Mouse (Mus musculus) cortical plate, adult 2 months (tissue): ENCODE data around the gene Cacna1s. TPM values are rescaled to one million over a fixed set of nuclear protein-coding genes. Genes with fewer than 3 reads are reported as not detected.

Experiments used
- H3K27ac ChIP-seq: fragments of 200-500 bp; 2 replicates; pipeline ENCODE4 v1.5.1; 2012; ENCODE audit warnings: low read length, control low read depth, inconsistent platforms; ENCODE audit not compliant: insufficient read depth
- H3K4me1 ChIP-seq: fragments of 200-500 bp; 2 replicates; pipeline ENCODE4 v1.6.1; 2011; ENCODE audit warnings: low read length; ENCODE audit not compliant: control insufficient read depth, insufficient read depth
- H3K4me3 ChIP-seq: fragments of 200-500 bp; 2 replicates; pipeline ENCODE4 v1.5.1; 2011; ENCODE audit warnings: mild to moderate bottlenecking, low read length, control low read depth; ENCODE audit not compliant: insufficient read depth
- CTCF ChIP-seq: fragments of 200-500 bp; IDR thresholded peaks from 2 replicates; pipeline ENCODE4 v1.5.1; 2011; ENCODE audit warnings: mild to moderate bottlenecking, control low read depth, low read length; ENCODE audit not compliant: insufficient read depth; ENCODE audit errors: extremely low read depth
- POLR2A ChIP-seq: fragments of 200-500 bp; IDR thresholded peaks from 2 replicates; pipeline ENCODE4 v1.6.1; 2011; ENCODE audit warnings: mild to moderate bottlenecking, low read length, control low read depth; ENCODE audit not compliant: insufficient read depth; ENCODE audit errors: extremely low read depth
- polyA plus RNA-seq: library from polyadenylated mRNA; depleted of rRNA; stranded (reverse); fragments of >200 nt; gene quantifications from 2 replicates; pipeline ENCODE4 v1.2.3, GENCODE M21; 2012

The Cacna1s gene
- polyA plus RNA-seq, 1 experiment, result 0.98 TPM

- no peak overlapping the region for H3K27ac ChIP-seq
- H3K4me3 ChIP-seq, result no peak overlapping the region
- TF ChIP-seq CTCF, result no peak
- TF ChIP-seq POLR2A, result no peak
- peaks cover 11% of the 10 kb centered on the region for H3K4me1 ChIP-seq
Measured at GRCm38 (mm10) chr1:136122030-136122429, 69.5 kb downstream of the Cacna1s start.

- peaks cover 11% of the 10 kb centered on the region for H3K4me1 ChIP-seq
- no peak for TF ChIP-seq POLR2A
- TF ChIP-seq CTCF, result no peak
- no peak overlapping the region for H3K4me3 ChIP-seq
Measured at GRCm38 (mm10) chr1:136126159-136126765, 73.7 kb downstream of the Cacna1s start.

GRCm38 (mm10) chr1:136126895-136127294, 74.3 kb downstream of the Cacna1s start:
- Histone ChIP-seq H3K4me3 (no peak overlapping the region), H3K27ac (peak overlapping the region; percentile 25; the same call in 1 of the 2 replicates), H3K4me1 (peaks cover 11% of the 10 kb centered on the region)
- no peak for TF ChIP-seq CTCF
- no peak for TF ChIP-seq POLR2A

More at GRCm38 (mm10) chr1:136126159-136126765, 73.7 kb downstream of the Cacna1s start:
- H3K27ac ChIP-seq, result no peak overlapping the region

DNA sequence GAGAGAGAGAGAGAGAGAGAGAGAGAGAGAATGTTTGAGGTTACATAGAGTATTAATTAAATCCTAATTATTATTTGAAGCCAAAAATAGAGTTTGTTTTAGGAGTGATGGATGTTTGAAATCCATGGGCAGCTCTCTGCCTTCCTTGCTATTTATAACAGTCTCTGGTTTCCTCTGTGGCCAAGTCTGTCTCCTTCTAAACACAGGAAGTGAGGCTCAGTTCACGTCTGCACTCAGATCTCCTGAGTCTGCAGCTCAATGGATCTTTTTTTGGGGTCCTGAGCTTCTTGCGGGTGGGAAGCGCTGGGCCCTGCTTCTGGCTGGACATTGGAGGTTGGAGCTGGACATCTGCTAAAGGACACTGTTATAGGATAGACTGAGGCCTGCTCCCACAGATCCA, 75.3 kb downstream of the Cacna1s start:
- Histone ChIP-seq H3K27ac (peak overlapping the region; percentile 50), H3K4me3 (no peak overlapping the region), H3K4me1 (peaks cover 11% of the 10 kb centered on the region)
- no peak for TF ChIP-seq CTCF
- TF ChIP-seq POLR2A, result no peak

DNA sequence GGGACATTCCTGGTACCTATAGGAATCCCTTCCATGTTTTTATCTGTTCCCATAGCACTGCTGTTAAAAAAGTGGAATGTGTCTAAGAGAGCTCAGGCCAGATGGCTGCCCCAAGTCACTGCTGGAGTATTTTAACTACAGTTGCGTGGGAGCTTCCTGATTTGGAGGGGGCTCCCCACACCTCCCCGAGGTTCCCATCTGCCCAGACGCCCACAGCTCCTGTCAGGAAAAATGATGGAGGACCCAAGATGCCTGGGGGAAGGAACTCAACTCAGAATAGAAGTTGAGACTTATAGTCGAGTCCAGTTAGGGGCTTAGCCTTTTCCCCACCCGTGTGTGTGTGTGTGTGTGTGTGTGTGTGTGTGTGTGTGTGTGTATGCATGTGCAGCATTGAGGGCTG, 75.9 kb downstream of the Cacna1s start:
- peaks cover 11% of the 10 kb centered on the region for H3K4me1 ChIP-seq
- TF ChIP-seq POLR2A (no peak), CTCF (no peak)
- no peak overlapping the region for H3K4me3 ChIP-seq
- H3K27ac ChIP-seq, result peak overlapping the region; percentile 50

GRCm38 (mm10) chr1:136128944-136129589, 76.5 kb downstream of the Cacna1s start:
- no peak overlapping the region for H3K27ac ChIP-seq
- H3K4me1 ChIP-seq, result peaks cover 11% of the 10 kb centered on the region
- TF ChIP-seq CTCF (no peak), POLR2A (no peak)
- no peak overlapping the region for H3K4me3 ChIP-seq

DNA sequence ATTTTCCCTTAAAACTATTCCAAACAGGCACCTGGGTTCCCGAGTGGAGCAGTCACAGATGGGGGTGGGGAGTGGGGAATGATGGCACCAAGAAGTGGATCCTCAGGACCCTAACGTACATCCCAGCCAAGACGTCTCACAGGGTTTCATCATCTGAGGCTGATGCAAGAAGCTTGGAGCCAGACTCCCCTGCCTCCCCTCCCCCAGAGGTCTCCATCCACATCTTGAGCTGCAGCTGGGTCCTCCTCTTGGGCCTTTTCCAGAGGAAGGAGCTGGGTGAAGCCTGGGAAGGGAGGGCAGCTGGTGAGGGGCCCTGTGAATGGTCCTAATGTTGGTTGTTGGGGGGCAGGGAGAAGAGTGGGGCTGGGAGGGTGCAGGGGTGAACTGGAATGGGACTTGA, 77.6 kb downstream of the Cacna1s start:
- TF ChIP-seq POLR2A (no peak), CTCF (no peak)
- H3K27ac ChIP-seq, result 0 out of 2 replicates have a peak overlapping the region, but pooled peaks have one; percentile 29
- peaks cover 11% of the 10 kb centered on the region for H3K4me1 ChIP-seq
- peak overlapping the region; percentile 58; the same call in 1 of the 2 replicates for H3K4me3 ChIP-seq

DNA sequence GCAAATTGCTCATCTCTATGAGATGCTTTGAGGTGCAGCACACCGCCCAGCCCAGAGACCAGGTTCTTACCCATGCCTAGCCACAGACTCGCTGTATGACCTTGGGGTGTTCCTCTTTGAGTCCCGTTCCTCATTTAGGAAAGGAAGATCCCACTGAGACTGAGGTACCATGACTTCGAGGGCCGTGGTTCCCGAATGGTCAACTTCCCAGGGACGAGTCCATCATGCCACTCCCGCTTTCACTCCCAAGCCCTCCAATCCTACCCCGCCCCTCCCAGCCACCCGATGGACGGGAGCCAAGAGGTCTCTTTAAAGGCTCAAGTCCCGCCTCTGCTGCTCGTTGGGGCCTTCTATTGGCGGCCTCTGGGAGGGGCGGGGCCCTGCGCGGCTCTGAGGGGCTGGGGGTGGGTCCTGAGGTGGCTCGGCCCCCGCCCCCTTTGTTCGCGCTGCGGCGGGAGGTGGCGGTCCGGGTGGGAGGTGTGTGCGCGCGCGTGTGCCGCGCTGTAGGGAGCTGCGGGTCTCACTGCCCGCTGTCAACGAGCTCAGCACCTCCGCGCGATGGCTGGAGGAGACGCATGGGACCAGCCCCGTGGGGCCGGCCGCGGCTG, 78.5 kb downstream of the Cacna1s start, which contains the start of gene Kif21b:
Gene Kif21b (plus strand): TSS at position 439 of the 608 bp plus-strand sequence.
- Histone ChIP-seq H3K4me3 (peak within 1 kb of the TSS; percentile 58), H3K4me1 (peaks cover 17% of the 10 kb centered on the region), H3K27ac (peak within 1 kb of the TSS; percentile 93)
- TF ChIP-seq POLR2A (peak; percentile 73), CTCF (no peak)

DNA sequence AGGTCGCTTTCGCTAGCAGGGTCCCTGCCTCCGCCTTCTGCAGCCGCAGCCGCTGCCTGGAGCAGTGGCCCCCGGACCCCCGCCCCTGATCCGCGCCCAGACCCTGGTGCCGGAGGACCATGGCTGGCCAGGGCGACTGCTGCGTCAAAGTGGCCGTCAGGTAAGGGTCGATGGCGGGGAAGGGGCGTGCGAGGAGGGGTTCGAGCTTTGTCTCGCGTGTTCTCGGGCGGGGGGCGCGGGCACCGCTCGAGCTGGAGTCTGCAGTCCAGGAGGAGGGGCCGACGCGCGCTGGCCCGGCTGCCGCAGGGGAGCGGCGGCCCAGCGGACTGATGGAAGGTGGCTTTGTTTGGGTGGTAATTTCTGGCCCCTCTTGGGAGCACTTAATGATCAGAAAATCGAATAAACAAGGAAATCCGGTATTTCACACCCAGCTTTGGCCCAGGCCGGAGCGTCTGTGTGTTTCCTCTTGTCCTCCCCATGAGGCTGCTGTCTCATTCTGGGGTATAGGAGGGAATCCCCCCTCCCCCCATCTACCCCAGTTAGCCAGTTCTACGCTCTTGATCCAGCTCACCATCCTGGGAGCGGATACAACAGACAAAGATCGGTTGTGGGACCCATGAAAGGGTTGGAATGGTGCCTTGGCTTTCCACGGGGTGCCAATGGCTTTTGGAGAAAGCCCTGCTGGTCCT, 79.2 kb downstream of the Cacna1s start:
- H3K4me1 ChIP-seq, result peaks cover 17% of the 10 kb centered on the region
- TF ChIP-seq POLR2A (no peak), CTCF (no peak)
- H3K27ac ChIP-seq, result peak overlapping the region; percentile 93
- H3K4me3 ChIP-seq, result peak overlapping the region; percentile 58
